Mouse (Mus musculus) embryonic facial prominence, embryonic 11.5 days (tissue): Measurements from ENCODE around the gene Mknk1. TPM values are rescaled to one million over a fixed set of nuclear protein-coding genes. Genes with fewer than 3 reads are reported as not detected.

Experiments used
- ATAC-seq: fragments of 200-750 bp; cut with Nextera tagmentation; replicated peaks from 2 replicates; pipeline ENCODE4 v1.8.0; 2017; ENCODE audit warnings: low read depth; ENCODE audit not compliant: insufficient number of reproducible peaks, low FRiP score, low TSS enrichment
- DNase-seq: peaks from one replicate; pipeline ENCODE4 v3.0.0-alpha.2; 2015; ENCODE audit warnings: low spot score
- H3K27ac ChIP-seq: fragments of 300-500 bp; sonication (generic); replicated peaks from 2 replicates; pipeline ENCODE4 v1.5.1; 2014; ENCODE audit warnings: mild to moderate bottlenecking, low read depth, low read length, control low read depth
- H3K27me3 ChIP-seq: fragments of 300-500 bp; sonication (generic); 2 replicates; pipeline ENCODE4 v1.6.1; 2014; ENCODE audit warnings: mild to moderate bottlenecking, low read length, moderate library complexity, mixed read lengths; ENCODE audit not compliant: control insufficient read depth, insufficient read depth
- H3K36me3 ChIP-seq: fragments of 300-500 bp; sonication (generic); replicated peaks from 2 replicates; pipeline ENCODE4 v1.6.1; 2014; ENCODE audit warnings: low read depth, mild to moderate bottlenecking, low read length, moderate library complexity, mixed read lengths; ENCODE audit not compliant: control insufficient read depth, insufficient read depth
- H3K4me1 ChIP-seq: fragments of 300-500 bp; sonication (generic); 2 replicates; pipeline ENCODE4 v1.6.1; 2014; ENCODE audit warnings: low read length, mixed read lengths; ENCODE audit not compliant: control insufficient read depth, insufficient read depth
- H3K4me2 ChIP-seq: fragments of 300-500 bp; sonication (generic); 2 replicates; pipeline ENCODE4 v1.6.1; 2014; ENCODE audit warnings: low read depth, mild to moderate bottlenecking, control low read depth, low read length, moderate library complexity
- H3K4me3 ChIP-seq: fragments of 300-500 bp; sonication (generic); 2 replicates; pipeline ENCODE4 v1.5.1; 2014; ENCODE audit warnings: low read depth, low read length, control low read depth
- H3K9ac ChIP-seq: fragments of 300-500 bp; sonication (generic); replicated peaks from 2 replicates; pipeline ENCODE4 v1.6.1; 2014; ENCODE audit warnings: mild to moderate bottlenecking, control low read depth, low read length
- H3K9me3 ChIP-seq: fragments of 300-500 bp; sonication (generic); replicated peaks from 2 replicates; pipeline ENCODE4 v1.6.1; 2016; ENCODE audit warnings: mild to moderate bottlenecking, low read length, inconsistent platforms, mixed read lengths; ENCODE audit not compliant: control insufficient read depth
- WGBS: fragments of 180-500 bp; shearing (Covaris S2); extraction: QIAGEN DNeasy Blood & Tissue Kit; methylation state at CpG from one replicate; pipeline ENCODE4 v1.1.7; 2014; 5-methylcytosine and 5-hydroxymethylcytosine counted together
- polyA plus RNA-seq: library from polyadenylated mRNA; unstranded; fragments of >200 nt; fragmentation: Nextera tagmentation; extraction: Ambion mirVana; gene quantifications from 2 replicates; pipeline ENCODE4 v1.2.1, GENCODE M21; 2014

The Mknk1 gene
- polyA plus RNA-seq, 1 experiment from 2014 or later: 17.5 TPM

- H3K36me3 ChIP-seq: no peaks in the 10 kb centered on the region
- no peaks in the 10 kb centered on the region for H3K9me3 ChIP-seq
- ATAC-seq: peak; percentile 52
- H3K4me2 ChIP-seq: peak overlapping the region; percentile 88
- no peak overlapping the region for H3K27ac ChIP-seq
- peak overlapping the region; percentile 41 for H3K4me3 ChIP-seq
- peaks cover 5% of the 10 kb centered on the region; the same call in 1 of the 2 replicates for H3K4me1 ChIP-seq
- peak overlapping the region; percentile 56 for H3K9ac ChIP-seq
- peaks cover 44% of the 10 kb centered on the region for H3K27me3 ChIP-seq
- peak; percentile 56 for DNase-seq
- WGBS: under 1% methylated on average over 56 of the region's 56 CpGs
Measured at GRCm38 (mm10) chr4:115897901-115898631, 59.1 kb downstream of the Mknk1 start.

- 19% methylated on average over 5 of the region's 5 CpGs for WGBS
- Histone ChIP-seq H3K9me3 (no peaks in the 10 kb centered on the region), H3K27ac (no peak overlapping the region), H3K4me3 (no peak overlapping the region), H3K27me3 (peaks cover 52% of the 10 kb centered on the region), H3K4me2 (no peak overlapping the region), H3K9ac (no peak overlapping the region), H3K36me3 (no peaks in the 10 kb centered on the region), H3K4me1 (peaks cover 5% of the 10 kb centered on the region; the same call in 1 of the 2 replicates)
- ATAC-seq: no peak
- peak; percentile 88 for DNase-seq
Measured at GRCm38 (mm10) chr4:115902816-115903215, 63.8 kb downstream of the Mknk1 start.

GRCm38 (mm10) chr4:115904375-115904774 lies 65.4 kb downstream of the Mknk1 start:
- no peak; the same call in 1 of the 2 replicates for ATAC-seq
- Histone ChIP-seq H3K27ac (no peak overlapping the region), H3K9me3 (no peaks in the 10 kb centered on the region), H3K4me2 (no peak overlapping the region), H3K4me3 (no peak overlapping the region), H3K27me3 (peaks cover 36% of the 10 kb centered on the region), H3K9ac (no peak overlapping the region), H3K36me3 (no peaks in the 10 kb centered on the region), H3K4me1 (no peaks in the 10 kb centered on the region)
- DNase-seq: no peak
- WGBS: 5% methylated on average over 12 of the region's 12 CpGs

GRCm38 (mm10) chr4:115905701-115906100 lies 66.7 kb downstream of the Mknk1 start:
- no peak overlapping the region for H3K9ac ChIP-seq

GRCm38 (mm10) chr4:115906791-115907190 lies 67.8 kb downstream of the Mknk1 start:
- no peak for DNase-seq
- 73% methylated on average over 3 of the region's 3 CpGs for WGBS
- Histone ChIP-seq H3K4me2 (no peak overlapping the region), H3K27me3 (peaks cover 26% of the 10 kb centered on the region), H3K4me3 (no peak overlapping the region), H3K27ac (no peak overlapping the region), H3K36me3 (no peaks in the 10 kb centered on the region), H3K4me1 (no peaks in the 10 kb centered on the region; the same call in 1 of the 2 replicates), H3K9me3 (no peaks in the 10 kb centered on the region), H3K9ac (no peak overlapping the region)
- ATAC-seq: no peak

More at GRCm38 (mm10) chr4:115905701-115906100, 66.7 kb downstream of the Mknk1 start:
- ATAC-seq (no peak), DNase-seq (no peak)
- Histone ChIP-seq H3K9me3 (no peaks in the 10 kb centered on the region), H3K36me3 (no peaks in the 10 kb centered on the region), H3K27ac (no peak overlapping the region), H3K4me1 (no peaks in the 10 kb centered on the region), H3K4me2 (no peak overlapping the region), H3K4me3 (no peak overlapping the region), H3K27me3 (peaks cover 30% of the 10 kb centered on the region)
- 0% methylated on average over 7 of the region's 7 CpGs for WGBS

GRCm38 (mm10) chr4:115907994-115908393 lies 69.0 kb downstream of the Mknk1 start:
- Histone ChIP-seq H3K27ac (no peak overlapping the region), H3K4me3 (no peak overlapping the region), H3K9ac (no peak overlapping the region), H3K9me3 (no peaks in the 10 kb centered on the region), H3K4me2 (no peak overlapping the region), H3K36me3 (no peaks in the 10 kb centered on the region), H3K4me1 (no peaks in the 10 kb centered on the region; the same call in 1 of the 2 replicates), H3K27me3 (peaks cover 21% of the 10 kb centered on the region)
- ATAC-seq (no peak), DNase-seq (no peak)
- WGBS: 39% methylated on average over 1 of the region's 1 CpGs

- H3K27me3 ChIP-seq: peaks cover 17% of the 10 kb centered on the region
- no peak overlapping the region for H3K9ac ChIP-seq
- ATAC-seq (no peak), DNase-seq (no peak)
- no peak overlapping the region for H3K4me3 ChIP-seq
- H3K9me3 ChIP-seq: no peaks in the 10 kb centered on the region
- H3K4me2 ChIP-seq: no peak overlapping the region
- H3K4me1 ChIP-seq: no peaks in the 10 kb centered on the region; the same call in 1 of the 2 replicates
- H3K36me3 ChIP-seq: no peaks in the 10 kb centered on the region
- H3K27ac ChIP-seq: no peak overlapping the region
- 19% methylated on average over 7 of the region's 7 CpGs for WGBS
Measured at GRCm38 (mm10) chr4:115908641-115909040, 69.6 kb downstream of the Mknk1 start.

- ATAC-seq: peak; percentile 84
- DNase-seq: peak; percentile 46
- Histone ChIP-seq H3K9me3 (no peaks in the 10 kb centered on the region), H3K27me3 (peaks cover 2% of the 10 kb centered on the region), H3K27ac (no peak overlapping the region), H3K4me2 (no peak overlapping the region), H3K4me1 (no peaks in the 10 kb centered on the region; the same call in 1 of the 2 replicates), H3K4me3 (no peak overlapping the region), H3K36me3 (no peaks in the 10 kb centered on the region), H3K9ac (no peak overlapping the region)
- 0% methylated on average over 4 of the region's 4 CpGs for WGBS
Measured at GRCm38 (mm10) chr4:115911586-115911985, 72.6 kb downstream of the Mknk1 start.
